Mouse (Mus musculus) frontal cortex, postnatal 25 days (tissue): Measurements from ENCODE around the gene Gm37240.
A peak's percentile ranks its signal among the peaks of the same experiment; 100 is the strongest.

Experiments
- DNase-seq, 2 experiments: peaks; one replicate each; pipeline ENCODE4 v3.0.0; 2022; ENCODE audit warnings: low spot score in 2 of 2

The Gm37240 gene

DNA sequence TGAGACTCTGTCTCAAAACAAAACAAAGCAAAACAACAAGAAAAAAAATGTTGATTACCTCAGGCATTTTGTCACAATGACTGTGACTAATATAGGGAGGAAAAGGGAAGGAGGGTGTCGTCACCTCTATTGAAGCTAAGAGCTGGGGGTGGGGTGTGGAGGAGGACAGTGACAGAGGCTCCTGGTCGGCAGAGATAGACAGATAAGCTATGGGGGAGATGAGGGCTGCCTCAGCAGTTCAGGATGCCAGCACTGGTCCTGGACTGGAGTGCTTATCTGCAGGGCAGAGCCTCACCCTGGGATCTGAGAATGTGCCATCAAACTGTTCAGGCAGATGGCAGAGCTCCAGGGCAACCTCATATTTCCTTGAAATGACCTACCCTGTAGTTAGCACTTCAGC lies 1115.3 kb downstream of the Gm37240 start:
- DNase-seq: no peak

DNA sequence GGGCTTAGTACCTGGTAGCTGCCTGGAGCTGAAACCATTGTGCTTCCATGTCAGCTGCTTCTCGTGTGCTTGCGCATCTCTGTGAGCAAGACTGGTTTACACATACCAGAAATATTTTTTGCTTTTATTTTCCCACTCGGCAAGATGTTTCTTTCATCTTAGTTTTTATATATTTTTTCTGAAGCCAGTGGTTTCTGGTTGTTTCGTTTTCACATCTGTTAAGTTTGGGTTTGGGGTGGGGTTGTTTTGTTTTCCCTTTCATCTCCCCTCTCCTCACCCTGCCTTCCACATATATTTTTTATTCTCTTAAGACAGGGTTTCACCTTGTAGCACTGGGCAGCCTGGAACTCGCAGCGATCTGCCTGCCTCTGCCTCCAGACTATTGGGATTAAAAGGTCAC lies 1116.8 kb downstream of the Gm37240 start:
- DNase-seq: no peak

DNA sequence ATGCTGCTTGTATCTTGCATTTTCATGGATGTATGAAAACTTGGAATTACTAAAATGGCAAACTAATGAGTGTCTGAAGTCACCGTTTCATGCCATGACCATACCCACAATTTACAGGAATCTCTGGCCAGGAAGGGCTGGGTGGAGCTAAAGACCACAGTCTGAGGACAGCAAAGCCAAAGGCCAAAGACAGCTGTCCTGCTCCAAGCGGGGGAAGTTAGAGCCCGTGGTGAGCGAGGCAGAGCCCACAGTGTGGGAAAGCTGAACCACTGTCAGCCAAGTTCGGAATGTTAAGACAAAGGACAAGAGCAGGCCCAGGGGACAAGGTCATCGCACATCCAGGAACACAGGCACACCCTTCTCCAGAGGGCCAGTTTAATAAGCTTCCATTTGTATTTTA lies 1117.9 kb downstream of the Gm37240 start:
- no peak for DNase-seq

DNA sequence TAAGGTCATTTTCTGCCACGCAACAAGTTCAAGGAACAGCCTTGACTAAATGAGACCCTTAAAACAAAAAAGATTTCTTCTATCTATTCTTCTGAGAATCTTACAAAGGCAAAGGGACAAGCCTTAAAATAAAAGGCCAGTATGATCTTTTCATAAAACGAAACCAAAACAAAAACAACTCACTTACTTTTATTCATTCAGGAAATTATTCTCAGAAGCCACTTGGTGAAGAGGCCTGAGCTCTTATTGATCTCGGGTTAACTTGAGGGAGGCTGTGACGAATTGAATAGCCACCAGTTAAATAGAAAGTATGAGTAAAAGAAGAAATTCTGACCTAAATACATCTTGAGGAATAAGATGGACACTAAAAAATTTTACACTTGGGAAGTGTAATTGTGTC lies 1118.4 kb downstream of the Gm37240 start:
- no peak for DNase-seq

DNA sequence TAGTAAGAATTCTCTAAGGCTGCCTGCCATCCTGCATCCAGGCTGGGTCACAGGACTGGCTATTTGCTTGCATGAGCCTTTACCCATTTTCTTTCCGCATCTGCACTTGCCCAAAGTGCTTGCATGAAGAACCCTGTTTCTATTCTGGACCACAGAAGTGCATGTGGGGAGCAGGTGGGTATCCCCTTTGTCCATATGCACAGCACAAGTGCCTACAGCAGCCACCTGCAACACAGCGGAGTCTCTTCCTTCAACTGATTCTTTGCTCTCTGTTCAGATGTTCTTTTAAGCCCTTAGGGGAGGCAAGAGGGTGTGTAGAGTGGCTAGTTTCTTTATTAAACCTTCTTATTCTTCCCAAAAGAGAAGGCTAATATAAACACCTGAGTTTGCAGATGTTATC lies 1133.5 kb downstream of the Gm37240 start:
- no peak for DNase-seq

- no peak for DNase-seq
Observed at GRCm38 (mm10) chr3:84749222-84749621, 1138.1 kb downstream of the Gm37240 start.

- DNase-seq: no peak
Observed at GRCm38 (mm10) chr3:84748139-84748538, 1139.2 kb downstream of the Gm37240 start.

GRCm38 (mm10) chr3:84745537-84746189 lies 1141.7 kb downstream of the Gm37240 start:
- peak; percentile 17 to 24 for DNase-seq

DNA sequence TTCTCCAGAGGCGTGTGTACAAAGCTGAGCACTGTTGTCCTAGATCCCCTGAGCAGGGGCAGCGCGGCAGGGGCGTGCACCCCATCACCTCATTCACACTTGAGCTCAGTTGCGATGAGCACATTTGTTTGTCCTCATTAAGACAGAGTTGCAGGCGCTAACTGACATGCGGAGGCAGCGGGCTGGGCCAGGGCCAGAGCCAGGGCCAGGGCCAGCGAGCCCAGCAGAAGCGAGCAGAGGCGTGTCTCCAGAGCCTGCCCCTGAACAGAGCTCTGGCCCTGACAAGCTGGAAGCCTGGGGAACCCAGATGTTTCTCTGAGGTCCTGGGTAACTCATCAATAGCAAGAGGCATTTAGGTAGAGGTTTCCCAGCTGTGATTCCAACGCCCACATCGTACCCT lies 1142.6 kb downstream of the Gm37240 start:
- no peak for DNase-seq

DNA sequence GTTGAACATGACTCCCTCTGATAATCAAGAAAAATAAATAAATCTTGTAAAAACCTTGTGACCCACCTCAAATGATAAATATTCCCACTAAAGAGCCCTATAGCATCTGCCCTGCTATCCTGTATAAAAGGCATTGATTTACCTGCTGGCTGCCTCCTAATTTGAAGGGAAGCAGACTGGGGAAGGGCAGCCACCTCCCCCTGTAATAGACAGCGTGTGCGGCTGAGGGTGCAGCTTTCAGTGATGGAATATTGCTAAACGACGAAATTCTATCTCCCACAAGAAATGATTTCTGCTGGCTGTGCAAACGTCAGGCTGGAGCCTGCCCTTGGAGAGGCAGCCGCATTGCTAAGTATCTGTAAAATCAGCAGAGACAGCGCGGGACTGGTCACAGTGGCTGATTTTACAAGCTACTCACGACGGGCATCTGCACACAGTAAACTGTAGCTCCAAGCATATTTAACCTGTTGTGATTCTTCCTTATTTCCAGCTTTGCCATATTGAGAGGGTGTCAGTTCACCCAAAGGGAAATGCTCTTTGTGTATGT lies 1147.2 kb downstream of the Gm37240 start:
- DNase-seq: no peak

DNA sequence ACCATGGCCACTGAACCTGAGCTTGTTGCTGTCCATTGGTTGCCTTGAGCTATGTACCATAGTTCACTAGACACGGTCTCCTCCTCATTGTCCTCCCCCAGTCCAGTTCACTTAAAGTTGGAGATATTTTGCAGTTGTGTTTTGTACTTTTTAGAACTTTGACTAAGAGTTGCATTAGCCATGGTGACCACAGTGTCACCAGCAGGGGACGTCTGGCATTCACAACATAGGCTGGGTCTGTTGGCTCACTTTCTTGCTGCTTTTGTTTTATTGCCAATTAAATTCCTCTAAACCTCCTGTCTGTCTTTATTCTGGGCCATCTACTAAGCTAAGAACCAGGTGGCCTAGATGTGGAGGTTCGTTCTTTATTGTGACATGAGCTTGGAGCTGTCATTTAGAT lies 1150.2 kb downstream of the Gm37240 start:
- DNase-seq: no peak

- DNase-seq: no peak
Observed at GRCm38 (mm10) chr3:84735716-84736115, 1151.6 kb downstream of the Gm37240 start.

GRCm38 (mm10) chr3:84732516-84732915 lies 1154.8 kb downstream of the Gm37240 start:
- no peak for DNase-seq

DNA sequence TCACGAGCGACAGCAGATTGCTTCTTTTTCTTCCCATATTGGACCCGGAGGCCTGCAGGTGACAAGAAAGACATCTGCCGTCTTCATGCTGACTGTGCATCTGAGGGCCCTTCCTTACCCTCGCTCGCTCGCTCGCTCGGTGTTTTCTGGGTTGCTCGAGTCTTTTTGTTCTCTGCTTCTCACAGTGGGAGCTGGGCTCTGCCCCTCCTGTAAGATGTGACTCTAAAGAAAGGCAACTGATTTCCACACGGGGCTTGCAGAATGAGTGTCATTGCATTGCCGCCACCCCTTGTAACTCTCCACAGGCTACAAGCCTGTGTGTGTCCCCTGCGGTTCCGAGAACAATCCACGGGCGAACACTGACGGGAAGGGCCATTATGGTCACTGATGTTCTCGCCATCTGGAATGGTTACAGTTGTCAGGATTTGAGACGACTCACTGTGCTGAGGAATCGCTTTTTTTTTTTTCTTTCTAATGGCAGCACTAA lies 1155.3 kb downstream of the Gm37240 start:
- no peak for DNase-seq

- DNase-seq: no peak
Observed at GRCm38 (mm10) chr3:84731403-84732015, 1155.8 kb downstream of the Gm37240 start.

DNA sequence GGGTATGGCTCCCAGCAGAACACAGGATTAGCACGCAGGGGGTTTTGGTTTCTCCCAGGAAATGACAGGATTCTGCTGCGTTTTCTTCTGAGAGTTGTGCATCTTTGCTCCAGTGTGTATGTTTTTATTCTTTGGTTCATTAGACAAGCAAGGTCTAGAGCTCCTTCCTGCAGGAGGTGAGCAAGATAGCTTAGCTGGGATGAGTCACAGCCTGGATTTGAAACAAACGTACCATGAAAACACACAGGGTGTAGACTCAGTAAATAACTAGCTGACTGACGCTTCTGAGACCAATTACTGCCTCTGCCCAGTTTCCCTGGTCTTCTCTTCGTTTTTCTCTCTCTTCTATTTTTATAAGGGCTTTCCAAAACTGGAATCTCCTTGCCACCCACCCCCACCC lies 1156.3 kb downstream of the Gm37240 start:
- DNase-seq: no peak

DNA sequence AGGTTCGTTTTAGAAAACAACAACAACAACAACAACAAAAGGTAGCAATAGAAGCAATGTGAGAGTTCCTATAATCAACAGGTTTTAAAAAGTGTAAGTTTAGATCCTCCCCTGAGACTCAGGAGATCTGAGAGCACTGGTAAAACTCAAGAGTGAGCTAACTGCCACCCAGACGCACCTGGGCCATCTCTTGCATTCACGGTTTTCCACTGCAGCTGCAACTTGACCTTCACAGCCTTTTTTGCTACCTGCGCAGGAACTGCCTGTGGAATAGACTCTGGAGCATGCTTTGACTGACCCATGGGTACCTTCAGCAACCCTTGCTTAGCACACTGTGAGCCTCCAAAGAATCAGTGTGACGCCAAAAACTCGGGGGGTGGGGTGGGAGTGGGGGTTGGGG lies 1157.5 kb downstream of the Gm37240 start:
- DNase-seq: no peak

DNA sequence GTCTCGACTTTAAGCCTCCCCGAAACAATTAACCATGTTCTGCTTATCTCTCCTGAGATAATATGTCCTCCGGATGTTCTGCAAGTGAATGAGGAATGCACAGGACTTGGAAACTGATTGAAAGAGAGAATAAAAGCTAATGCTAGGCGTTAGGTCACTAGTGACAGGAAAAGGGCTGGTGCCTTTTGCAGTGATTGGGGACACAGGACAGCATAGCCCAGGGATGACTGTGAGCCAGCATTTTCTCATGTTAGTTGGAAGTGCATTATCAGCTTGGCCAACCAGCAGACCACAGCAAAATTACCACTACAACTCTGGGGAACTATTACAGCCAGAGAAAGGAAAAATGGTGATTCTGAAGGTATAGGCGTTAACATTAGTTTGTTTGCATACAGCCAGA lies 1163.3 kb downstream of the Gm37240 start:
- no peak for DNase-seq

DNA sequence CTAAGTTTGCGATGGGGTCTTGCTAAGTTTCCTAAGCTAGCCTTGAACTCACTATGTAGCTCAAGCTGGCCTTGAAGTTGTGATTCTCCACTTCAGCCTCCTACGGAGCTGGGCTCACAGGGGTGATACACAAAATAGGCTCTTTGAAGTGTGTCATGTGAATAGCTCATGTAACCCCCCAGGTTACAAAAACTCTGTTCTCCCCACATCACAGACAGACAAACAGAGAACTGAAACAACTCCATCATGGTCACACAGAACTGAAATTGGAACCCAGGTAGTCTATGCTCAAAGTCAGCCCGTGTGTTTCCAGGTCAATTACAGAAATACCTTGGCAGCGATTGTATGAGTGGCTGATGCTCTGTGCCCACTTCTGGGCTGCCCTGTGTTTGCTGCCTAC lies 1164.6 kb downstream of the Gm37240 start:
- DNase-seq: no peak

GRCm38 (mm10) chr3:84715073-84715768 lies 1172.1 kb downstream of the Gm37240 start:
- DNase-seq: no peak

DNA sequence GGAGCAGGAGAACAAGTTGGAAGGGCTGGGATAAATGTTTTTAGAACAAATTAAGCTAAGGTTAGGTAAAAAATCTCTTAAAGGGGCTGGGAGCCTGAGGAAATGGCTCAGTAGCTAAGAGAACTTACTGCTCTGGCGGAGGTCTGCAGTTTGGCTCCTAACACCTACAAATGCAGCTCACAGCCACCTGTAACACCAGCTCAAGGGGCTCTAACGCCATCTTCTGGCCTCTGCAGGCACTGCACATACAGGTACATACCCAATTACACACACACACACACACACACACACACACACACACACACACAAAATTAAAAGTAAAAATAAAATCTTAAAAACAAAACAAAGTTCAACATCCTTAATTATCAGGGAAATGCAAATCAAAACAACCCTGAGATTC lies 1174.4 kb downstream of the Gm37240 start:
- DNase-seq: no peak

GRCm38 (mm10) chr3:84710723-84711122 lies 1176.6 kb downstream of the Gm37240 start:
- no peak for DNase-seq

- no peak for DNase-seq
Observed at GRCm38 (mm10) chr3:84709967-84710366, 1177.4 kb downstream of the Gm37240 start.
